Mouse (Mus musculus) liver, embryonic 12.5 days (tissue): ENCODE data around the gene Olfr877. TPM values are rescaled to one million over a fixed set of nuclear protein-coding genes. Genes with fewer than 3 reads are reported as not detected.

Experiments
- ATAC-seq: fragments of 200-750 bp; cut with Nextera tagmentation; 2 replicates; pipeline ENCODE4 v1.8.0; 2017; ENCODE audit warnings: moderate number of reproducible peaks, mild to moderate bottlenecking, moderate library complexity
- H3K27ac ChIP-seq: fragments of 300-500 bp; sonication (generic); 2 replicates; pipeline ENCODE4 v1.5.1; 2016; ENCODE audit warnings: mild to moderate bottlenecking
- H3K27me3 ChIP-seq: fragments of 300-500 bp; sonication (generic); replicated peaks from 2 replicates; pipeline ENCODE4 v1.6.1; 2016; ENCODE audit warnings: mild to moderate bottlenecking, moderate library complexity
- H3K36me3 ChIP-seq: fragments of 300-500 bp; sonication (generic); 2 replicates; pipeline ENCODE4 v1.6.1; 2016; ENCODE audit warnings: mild to moderate bottlenecking, moderate library complexity
- H3K4me1 ChIP-seq: fragments of 300-500 bp; sonication (generic); 2 replicates; pipeline ENCODE4 v1.6.1; 2016
- H3K4me2 ChIP-seq: fragments of 300-500 bp; sonication (generic); 2 replicates; pipeline ENCODE4 v1.6.1; 2016; ENCODE audit warnings: mild to moderate bottlenecking, moderate library complexity
- H3K4me3 ChIP-seq: fragments of 300-500 bp; sonication (generic); 2 replicates; pipeline ENCODE4 v1.5.1; 2016; ENCODE audit warnings: mild to moderate bottlenecking, moderate library complexity
- H3K9ac ChIP-seq: fragments of 300-500 bp; sonication (generic); 2 replicates; pipeline ENCODE4 v1.6.1; 2016; ENCODE audit warnings: mild to moderate bottlenecking, moderate library complexity
- H3K9me3 ChIP-seq: fragments of 300-500 bp; sonication (generic); replicated peaks from 2 replicates; pipeline ENCODE4 v1.6.1; 2016; ENCODE audit warnings: mild to moderate bottlenecking, moderate library complexity
- WGBS: fragments of 180-500 bp; shearing (Covaris S2); methylation state at CpG from one replicate; pipeline ENCODE4 v1.1.7; 2016; ENCODE audit not compliant: insufficient replicate concordance; 5-methylcytosine and 5-hydroxymethylcytosine counted together
- polyA plus RNA-seq: library from polyadenylated mRNA; unstranded; fragments of >200 nt; fragmentation: Nextera tagmentation; extraction: Ambion mirVana; gene quantifications from 2 replicates; pipeline ENCODE4 v1.2.1, GENCODE M21; 2016

Gene Olfr877
- not detected in 2 replicates for polyA plus RNA-seq

- H3K27me3 ChIP-seq = no peaks in the 10 kb centered on the region
- ATAC-seq = no peak
- H3K4me1 ChIP-seq = no peaks in the 10 kb centered on the region
- no peaks in the 10 kb centered on the region for H3K36me3 ChIP-seq
- no peak within 1 kb of the TSS for H3K9ac ChIP-seq
- no peak within 1 kb of the TSS for H3K4me3 ChIP-seq
- H3K27ac ChIP-seq = no peak within 1 kb of the TSS
- WGBS = 68% methylated on average over 4 of the region's 4 CpGs
- no peaks in the 10 kb centered on the region for H3K9me3 ChIP-seq
- H3K4me2 ChIP-seq = no peak within 1 kb of the TSS
Measured at GRCm38 (mm10) chr9:37853969-37854368, at the start of gene Olfr877. Olfr877 (plus strand) TSS chr9:37854269.

DNA sequence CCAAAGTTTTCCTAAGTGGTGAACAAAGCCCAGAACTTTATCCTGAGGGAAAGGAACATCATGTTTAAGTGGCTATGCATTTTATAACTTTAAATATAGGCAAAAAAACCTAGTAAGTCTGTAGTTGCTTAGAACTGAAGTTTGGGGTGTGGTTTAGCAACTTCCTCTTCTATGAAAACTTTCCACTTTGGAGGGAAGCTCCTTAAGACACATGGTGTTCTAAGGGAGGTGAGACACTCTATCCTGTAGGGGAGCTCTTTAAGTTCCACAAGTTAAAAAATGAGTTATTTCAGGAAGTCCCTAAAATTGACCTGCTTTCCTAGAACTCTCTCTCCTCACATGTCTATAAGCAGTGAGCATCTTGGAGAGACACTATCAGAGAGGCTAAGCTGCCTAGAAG lies 46.8 kb upstream of the Olfr877 start:
- Histone ChIP-seq H3K36me3 (no peaks in the 10 kb centered on the region), H3K27me3 (no peaks in the 10 kb centered on the region), H3K9ac (no peak overlapping the region), H3K4me2 (no peak overlapping the region), H3K9me3 (no peaks in the 10 kb centered on the region), H3K4me3 (no peak overlapping the region), H3K27ac (no peak overlapping the region), H3K4me1 (no peaks in the 10 kb centered on the region)
- no peak for ATAC-seq

DNA sequence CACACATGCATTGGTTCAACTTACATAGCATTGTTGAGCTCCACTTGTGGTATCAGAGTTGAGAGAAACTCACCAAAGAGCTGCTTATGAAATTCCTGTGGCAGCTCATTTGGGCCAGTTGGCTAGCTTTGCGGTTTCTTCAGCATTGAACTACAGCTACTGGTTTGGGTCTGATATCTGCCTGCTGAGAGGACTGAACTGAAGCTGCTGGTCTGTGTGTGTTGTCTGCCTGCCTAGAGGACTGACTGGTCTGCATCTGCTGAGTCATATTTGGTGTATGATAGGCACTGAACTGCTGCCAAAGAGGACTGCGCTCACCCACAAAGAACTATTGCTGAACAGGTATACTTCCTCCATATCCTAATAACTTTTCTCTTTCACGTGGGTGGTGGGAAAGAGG lies 45.6 kb upstream of the Olfr877 start:
- H3K27me3 ChIP-seq = no peaks in the 10 kb centered on the region
- no peak for ATAC-seq
- H3K27ac ChIP-seq = no peak overlapping the region
- no peaks in the 10 kb centered on the region for H3K36me3 ChIP-seq
- H3K4me2 ChIP-seq = no peak overlapping the region
- H3K9ac ChIP-seq = no peak overlapping the region
- no peaks in the 10 kb centered on the region for H3K4me1 ChIP-seq
- no peak overlapping the region for H3K4me3 ChIP-seq
- 66% methylated on average over 3 of the region's 3 CpGs for WGBS
- H3K9me3 ChIP-seq = no peaks in the 10 kb centered on the region

GRCm38 (mm10) chr9:37808976-37809375 lies 45.1 kb upstream of the Olfr877 start:
- Histone ChIP-seq H3K27me3 (no peaks in the 10 kb centered on the region), H3K36me3 (no peaks in the 10 kb centered on the region), H3K9ac (no peak overlapping the region), H3K27ac (no peak overlapping the region), H3K9me3 (no peaks in the 10 kb centered on the region), H3K4me3 (no peak overlapping the region), H3K4me1 (no peaks in the 10 kb centered on the region), H3K4me2 (no peak overlapping the region)
- 60% methylated on average over 2 of the region's 2 CpGs for WGBS
- ATAC-seq = no peak

DNA sequence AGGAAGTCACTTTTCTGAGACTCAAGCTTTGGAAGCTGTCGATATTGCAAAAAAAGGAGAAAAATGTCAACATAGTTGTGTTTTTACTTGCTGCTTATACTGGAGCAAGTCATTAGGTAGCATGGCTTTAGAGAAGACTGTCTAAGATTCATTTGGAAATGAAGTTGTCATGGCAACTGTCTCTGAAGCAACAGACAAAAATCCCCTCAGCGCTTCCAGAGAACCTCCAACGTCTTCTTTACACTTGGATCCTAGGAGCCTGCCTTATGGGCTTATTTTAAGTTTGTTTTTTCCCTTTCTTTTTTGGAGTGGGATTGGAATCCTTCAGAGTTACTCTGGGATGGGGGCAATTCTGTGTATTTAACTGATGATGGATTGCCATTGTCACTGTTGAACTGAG lies 39.4 kb upstream of the Olfr877 start:
- H3K9me3 ChIP-seq = no peaks in the 10 kb centered on the region
- no peaks in the 10 kb centered on the region for H3K36me3 ChIP-seq
- no peaks in the 10 kb centered on the region for H3K4me1 ChIP-seq
- H3K9ac ChIP-seq = no peak overlapping the region
- ATAC-seq = no peak
- no peak overlapping the region for H3K4me3 ChIP-seq
- no peak overlapping the region for H3K4me2 ChIP-seq
- 74% methylated on average over 3 of the region's 3 CpGs for WGBS
- no peaks in the 10 kb centered on the region for H3K27me3 ChIP-seq
- H3K27ac ChIP-seq = no peak overlapping the region

GRCm38 (mm10) chr9:37829881-37830280 lies 24.2 kb upstream of the Olfr877 start:
- ATAC-seq = no peak
- Histone ChIP-seq H3K9me3 (no peaks in the 10 kb centered on the region), H3K4me1 (no peaks in the 10 kb centered on the region), H3K4me3 (no peak overlapping the region), H3K36me3 (no peaks in the 10 kb centered on the region), H3K4me2 (no peak overlapping the region), H3K27me3 (no peaks in the 10 kb centered on the region), H3K27ac (no peak overlapping the region), H3K9ac (no peak overlapping the region)

- H3K9me3 ChIP-seq = no peaks in the 10 kb centered on the region
- no peak overlapping the region for H3K27ac ChIP-seq
- 72% methylated on average over 1 of the region's 1 CpGs for WGBS
- no peaks in the 10 kb centered on the region for H3K27me3 ChIP-seq
- no peaks in the 10 kb centered on the region for H3K4me1 ChIP-seq
- H3K36me3 ChIP-seq = no peaks in the 10 kb centered on the region
- ATAC-seq = no peak
- H3K4me2 ChIP-seq = no peak overlapping the region
- no peak overlapping the region for H3K9ac ChIP-seq
- no peak overlapping the region for H3K4me3 ChIP-seq
Measured at GRCm38 (mm10) chr9:37833341-37833740, 20.7 kb upstream of the Olfr877 start.

- Histone ChIP-seq H3K9me3 (no peaks in the 10 kb centered on the region), H3K36me3 (no peaks in the 10 kb centered on the region), H3K27me3 (no peaks in the 10 kb centered on the region), H3K4me3 (no peak overlapping the region), H3K27ac (no peak overlapping the region), H3K4me2 (no peak overlapping the region), H3K9ac (no peak overlapping the region), H3K4me1 (no peaks in the 10 kb centered on the region)
- WGBS = 66% methylated on average over 2 of the region's 2 CpGs
- ATAC-seq = no peak
Measured at GRCm38 (mm10) chr9:37849267-37849666, 4.8 kb upstream of the Olfr877 start.

DNA sequence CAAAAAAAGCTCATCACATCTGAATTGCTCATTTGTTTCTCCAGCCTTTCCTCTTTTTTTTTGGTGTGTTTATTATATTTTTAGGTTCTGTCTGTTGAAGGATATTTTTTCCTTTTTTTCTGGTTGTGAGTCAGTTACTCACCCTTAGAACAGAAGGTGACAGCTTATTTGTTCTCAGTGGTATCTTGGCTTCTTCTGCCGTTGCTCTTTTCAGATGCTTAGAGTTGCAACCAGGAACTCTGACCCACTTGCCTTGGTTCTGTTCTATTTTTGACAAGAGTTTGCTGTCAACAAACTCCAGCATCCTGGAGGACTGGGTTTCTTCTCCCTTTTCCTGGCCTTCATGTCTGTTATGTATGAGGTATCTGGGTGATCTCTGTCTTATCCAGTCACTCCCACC lies 9.3 kb downstream of the Olfr877 start:
- Histone ChIP-seq H3K27me3 (no peaks in the 10 kb centered on the region), H3K9ac (no peak overlapping the region), H3K36me3 (no peaks in the 10 kb centered on the region), H3K4me2 (no peak overlapping the region), H3K27ac (no peak overlapping the region), H3K4me1 (no peaks in the 10 kb centered on the region), H3K9me3 (no peaks in the 10 kb centered on the region), H3K4me3 (no peak overlapping the region)
- no peak for ATAC-seq
- 57% methylated on average over 1 of the region's 1 CpGs for WGBS

- Histone ChIP-seq H3K36me3 (no peaks in the 10 kb centered on the region), H3K27me3 (no peaks in the 10 kb centered on the region), H3K9me3 (no peaks in the 10 kb centered on the region), H3K4me1 (no peaks in the 10 kb centered on the region), H3K27ac (no peak overlapping the region), H3K9ac (no peak overlapping the region), H3K4me2 (no peak overlapping the region), H3K4me3 (no peak overlapping the region)
- 30% methylated on average over 1 of the region's 1 CpGs for WGBS
- no peak for ATAC-seq
Measured at GRCm38 (mm10) chr9:37870246-37870645, 16.2 kb downstream of the Olfr877 start.

DNA sequence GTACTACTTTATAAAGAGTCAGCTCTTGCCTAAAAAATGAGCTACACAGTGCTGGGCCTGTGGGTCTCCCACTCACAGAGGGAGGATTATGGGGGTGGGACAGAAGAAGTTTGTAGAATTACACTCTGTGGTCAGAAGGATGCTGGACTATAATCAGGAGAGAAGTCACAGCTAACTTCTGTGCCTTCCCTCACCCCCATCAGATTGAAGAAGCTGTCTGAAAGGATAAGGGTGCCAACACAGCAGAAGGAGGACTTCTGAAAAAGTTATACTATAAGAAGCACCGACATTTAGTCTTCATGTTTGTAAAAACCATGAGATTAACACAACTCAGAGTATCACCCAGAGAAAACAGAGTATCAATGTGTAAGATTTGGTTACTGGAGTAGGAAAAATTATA lies 17.0 kb downstream of the Olfr877 start:
- no peaks in the 10 kb centered on the region for H3K9me3 ChIP-seq
- ATAC-seq = no peak

GRCm38 (mm10) chr9:37871536-37871935 lies 17.5 kb downstream of the Olfr877 start:
- 27% methylated on average over 1 of the region's 1 CpGs for WGBS
- Histone ChIP-seq H3K27ac (no peak overlapping the region), H3K4me1 (no peaks in the 10 kb centered on the region), H3K27me3 (no peaks in the 10 kb centered on the region), H3K4me2 (no peak overlapping the region), H3K9me3 (no peaks in the 10 kb centered on the region), H3K4me3 (no peak overlapping the region), H3K36me3 (no peaks in the 10 kb centered on the region), H3K9ac (no peak overlapping the region)
- ATAC-seq = no peak

More for the DNA sequence above, 17.0 kb downstream of the Olfr877 start:
- H3K4me1 ChIP-seq = no peaks in the 10 kb centered on the region
- H3K36me3 ChIP-seq = no peaks in the 10 kb centered on the region
- 51% methylated on average over 1 of the region's 1 CpGs for WGBS
- H3K9ac ChIP-seq = no peak overlapping the region
- no peaks in the 10 kb centered on the region for H3K27me3 ChIP-seq
- no peak overlapping the region for H3K4me2 ChIP-seq
- H3K4me3 ChIP-seq = no peak overlapping the region
- H3K27ac ChIP-seq = no peak overlapping the region

- ATAC-seq = no peak
- Histone ChIP-seq H3K9me3 (no peaks in the 10 kb centered on the region), H3K27ac (no peak overlapping the region), H3K27me3 (no peaks in the 10 kb centered on the region), H3K4me1 (no peaks in the 10 kb centered on the region), H3K9ac (no peak overlapping the region), H3K4me3 (no peak overlapping the region), H3K4me2 (no peak overlapping the region), H3K36me3 (no peaks in the 10 kb centered on the region)
- WGBS = 29% methylated on average over 2 of the region's 2 CpGs
Measured at GRCm38 (mm10) chr9:37890960-37891359, 36.9 kb downstream of the Olfr877 start.
